Mouse (Mus musculus) stomach, embryonic 16.5 days (tissue): ENCODE results near the gene Gm17655. TPM values are rescaled to one million over a fixed set of nuclear protein-coding genes. Genes with fewer than 3 reads are reported as not detected.
"Not testable (repeated sequence)": the region's sequence is repeated elsewhere in the genome, so short reads cannot be mapped to it uniquely, and the experiment has no call there.

Source experiments
- ATAC-seq: fragments of 200-750 bp; cut with Nextera tagmentation; 2 replicates; pipeline ENCODE4 v1.8.0; 2017; ENCODE audit warnings: moderate number of reproducible peaks, moderate TSS enrichment; ENCODE audit not compliant: insufficient read depth, low FRiP score
- H3K27ac ChIP-seq: fragments of 300-500 bp; sonication (generic); 2 replicates; pipeline ENCODE4 v1.5.1; 2014; ENCODE audit warnings: low read length
- H3K27me3 ChIP-seq: fragments of 300-500 bp; sonication (generic); 2 replicates; pipeline ENCODE4 v1.6.1; 2014; ENCODE audit warnings: low read length, control low read depth, mixed read lengths; ENCODE audit not compliant: control insufficient read depth, insufficient read depth
- H3K36me3 ChIP-seq: fragments of 300-500 bp; sonication (generic); 2 replicates; pipeline ENCODE4 v1.6.1; 2014; ENCODE audit warnings: low read length; ENCODE audit not compliant: control insufficient read depth, insufficient read depth
- H3K4me1 ChIP-seq: fragments of 300-500 bp; sonication (generic); 2 replicates; pipeline ENCODE4 v1.6.1; 2014; ENCODE audit warnings: low read length, control low read depth, mixed read lengths; ENCODE audit not compliant: control insufficient read depth, insufficient read depth
- H3K4me2 ChIP-seq: fragments of 300-500 bp; sonication (generic); 2 replicates; pipeline ENCODE4 v1.6.1; 2014; ENCODE audit warnings: low read depth, low read length, mixed read lengths
- H3K4me3 ChIP-seq: fragments of 300-500 bp; sonication (generic); replicated peaks from 2 replicates; pipeline ENCODE4 v1.5.1; 2014; ENCODE audit warnings: mild to moderate bottlenecking, low read length
- H3K9ac ChIP-seq: fragments of 300-500 bp; sonication (generic); 2 replicates; pipeline ENCODE4 v1.6.1; 2014; ENCODE audit warnings: low read length
- H3K9me3 ChIP-seq: fragments of 300-500 bp; sonication (generic); replicated peaks from 2 replicates; pipeline ENCODE4 v1.6.1; 2016; ENCODE audit warnings: low read length, control low read depth; ENCODE audit not compliant: control insufficient read depth
- WGBS: fragments of 180-500 bp; shearing (Covaris S2); extraction: QIAGEN DNeasy Blood & Tissue Kit; methylation state at CpG from one replicate; pipeline ENCODE4 v1.1.7; 2014; 5-methylcytosine and 5-hydroxymethylcytosine counted together
- polyA plus RNA-seq: library from polyadenylated mRNA; unstranded; fragments of >200 nt; fragmentation: Nextera tagmentation; extraction: Ambion mirVana; gene quantifications from 2 replicates; pipeline ENCODE4 v1.2.1, GENCODE M21; 2015

Gm17655 gene
- polyA plus RNA-seq, 1 experiment from 2014 or later: 5.3 TPM

- H3K4me2 ChIP-seq: peak within 1 kb of the TSS; percentile 81
- H3K9me3 ChIP-seq: no peaks in the 10 kb centered on the region
- no peaks in the 10 kb centered on the region for H3K27me3 ChIP-seq
- ATAC-seq: peak; percentile 98
- H3K4me1 ChIP-seq: 0 out of 2 replicates have a peak, but pooled peaks cover 7% of the 10 kb centered on the region
- H3K4me3 ChIP-seq: peak within 1 kb of the TSS; percentile 55
- peak within 1 kb of the TSS; percentile 34 for H3K27ac ChIP-seq
- no peaks in the 10 kb centered on the region for H3K36me3 ChIP-seq
- WGBS: under 1% methylated on average over 25 of the region's 25 CpGs
- H3K9ac ChIP-seq: peak within 1 kb of the TSS; percentile 63
Observed at GRCm38 (mm10) chr5:110094030-110094846, 21.9 kb upstream of the Gm17655 start, which contains the start of gene Gm35315. Gm35315 (minus strand) TSS chr5:110094420.

- WGBS: 56% methylated on average over 2 of the region's 2 CpGs
- no peak overlapping the region for H3K4me2 ChIP-seq
- H3K36me3 ChIP-seq: no peaks in the 10 kb centered on the region
- 0 out of 2 replicates have a peak, but pooled peaks cover 7% of the 10 kb centered on the region for H3K4me1 ChIP-seq
- no peaks in the 10 kb centered on the region for H3K27me3 ChIP-seq
- H3K9ac ChIP-seq: no peak overlapping the region
- H3K4me3 ChIP-seq: no peak overlapping the region
- no peak overlapping the region for H3K27ac ChIP-seq
- no peaks in the 10 kb centered on the region for H3K9me3 ChIP-seq
- no peak for ATAC-seq
Observed at GRCm38 (mm10) chr5:110091546-110091945, 19.2 kb upstream of the Gm17655 start.

- no peak overlapping the region for H3K4me2 ChIP-seq
- WGBS: 32% methylated on average over 14 of the region's 14 CpGs
- no peaks in the 10 kb centered on the region for H3K36me3 ChIP-seq
- H3K27me3 ChIP-seq: no peaks in the 10 kb centered on the region
- no peak overlapping the region for H3K9ac ChIP-seq
- no peaks in the 10 kb centered on the region for H3K4me1 ChIP-seq
- H3K4me3 ChIP-seq: no peak overlapping the region
- H3K27ac ChIP-seq: no peak overlapping the region
- peaks cover 4% of the 10 kb centered on the region; the same call in 1 of the 2 replicates for H3K9me3 ChIP-seq
- no peak for ATAC-seq
Observed at GRCm38 (mm10) chr5:110086161-110086866, 14.0 kb upstream of the Gm17655 start.

GRCm38 (mm10) chr5:110082961-110083360 lies 10.6 kb upstream of the Gm17655 start:
- Histone ChIP-seq H3K4me1 (no peaks in the 10 kb centered on the region), H3K4me3 (no peak overlapping the region), H3K27me3 (no peaks in the 10 kb centered on the region), H3K27ac (no peak overlapping the region), H3K9me3 (peaks cover 15% of the 10 kb centered on the region), H3K36me3 (0 out of 2 replicates have a peak, but pooled peaks cover 3% of the 10 kb centered on the region), H3K4me2 (no peak overlapping the region), H3K9ac (no peak overlapping the region)
- ATAC-seq: no peak
- 72% methylated on average over 4 of the region's 4 CpGs for WGBS

GRCm38 (mm10) chr5:110057637-110058408 lies 14.5 kb downstream of the Gm17655 start:
- WGBS: under 1% methylated on average over 19 of the region's 19 CpGs
- Histone ChIP-seq H3K36me3 (no peaks in the 10 kb centered on the region), H3K27me3 (no peaks in the 10 kb centered on the region), H3K27ac (peak overlapping the region; percentile 65), H3K9ac (peak overlapping the region; percentile 75), H3K4me3 (peak overlapping the region; percentile 65), H3K4me2 (peak overlapping the region; percentile 46), H3K4me1 (no peaks in the 10 kb centered on the region), H3K9me3 (no peaks in the 10 kb centered on the region)
- ATAC-seq: peak; percentile 98

GRCm38 (mm10) chr5:110023694-110024427 lies 48.5 kb downstream of the Gm17655 start:
- peak overlapping the region; percentile 38 for H3K4me2 ChIP-seq
- 0 out of 2 replicates have a peak, but pooled peaks have one; percentile 33 for ATAC-seq
- H3K36me3 ChIP-seq, H3K27me3 ChIP-seq, H3K9me3 ChIP-seq, H3K27ac ChIP-seq, H3K4me1 ChIP-seq: not testable (repeated sequence)
- 50% methylated on average over 8 of the region's 8 CpGs for WGBS
- peak overlapping the region; percentile 15 for H3K4me3 ChIP-seq
- peak overlapping the region; percentile 4; the same call in 1 of the 2 replicates for H3K9ac ChIP-seq

GRCm38 (mm10) chr5:110023273-110023672 lies 49.0 kb downstream of the Gm17655 start:
- Histone ChIP-seq H3K9ac (peak overlapping the region; percentile 4; the same call in 1 of the 2 replicates), H3K4me1 (no peaks in the 10 kb centered on the region), H3K9me3 (no peaks in the 10 kb centered on the region), H3K27me3 (no peaks in the 10 kb centered on the region), H3K4me2 (peak overlapping the region; percentile 38), H3K27ac (no peak overlapping the region), H3K4me3 (peak overlapping the region; percentile 15), H3K36me3 (no peaks in the 10 kb centered on the region)
- no peak for ATAC-seq
- WGBS: 53% methylated on average over 9 of the region's 9 CpGs

GRCm38 (mm10) chr5:110015775-110016174 lies 56.5 kb downstream of the Gm17655 start:
- not testable (repeated sequence) for H3K27ac ChIP-seq, H3K9ac ChIP-seq, H3K9me3 ChIP-seq, H3K27me3 ChIP-seq, H3K4me2 ChIP-seq, H3K4me1 ChIP-seq, H3K4me3 ChIP-seq, H3K36me3 ChIP-seq, ATAC-seq
- WGBS: 87% methylated on average over 10 of the region's 10 CpGs
